Mouse (Mus musculus) lung, postnatal 36 days (tissue): Measurements from ENCODE around the gene C77080.
A peak's percentile ranks its signal among the peaks of the same experiment; 100 is the strongest.

Experiments used
- DNase-seq: peaks from one replicate; pipeline ENCODE4 v3.0.0; 2022; ENCODE audit warnings: mixed read lengths

C77080 gene

GRCm38 (mm10) chr4:129237843-129238441, 23.3 kb downstream of the C77080 start:
- no peak for DNase-seq

- peak; percentile 34 for DNase-seq
These were observed 24.9 kb downstream of the C77080 start for GRCm38 (mm10) chr4:129236236-129236813.

- no peak for DNase-seq
These were observed 26.1 kb downstream of the C77080 start for GRCm38 (mm10) chr4:129235147-129235546.

- peak; percentile 70 for DNase-seq
These were observed 26.7 kb downstream of the C77080 start for GRCm38 (mm10) chr4:129234488-129234887.

DNA sequence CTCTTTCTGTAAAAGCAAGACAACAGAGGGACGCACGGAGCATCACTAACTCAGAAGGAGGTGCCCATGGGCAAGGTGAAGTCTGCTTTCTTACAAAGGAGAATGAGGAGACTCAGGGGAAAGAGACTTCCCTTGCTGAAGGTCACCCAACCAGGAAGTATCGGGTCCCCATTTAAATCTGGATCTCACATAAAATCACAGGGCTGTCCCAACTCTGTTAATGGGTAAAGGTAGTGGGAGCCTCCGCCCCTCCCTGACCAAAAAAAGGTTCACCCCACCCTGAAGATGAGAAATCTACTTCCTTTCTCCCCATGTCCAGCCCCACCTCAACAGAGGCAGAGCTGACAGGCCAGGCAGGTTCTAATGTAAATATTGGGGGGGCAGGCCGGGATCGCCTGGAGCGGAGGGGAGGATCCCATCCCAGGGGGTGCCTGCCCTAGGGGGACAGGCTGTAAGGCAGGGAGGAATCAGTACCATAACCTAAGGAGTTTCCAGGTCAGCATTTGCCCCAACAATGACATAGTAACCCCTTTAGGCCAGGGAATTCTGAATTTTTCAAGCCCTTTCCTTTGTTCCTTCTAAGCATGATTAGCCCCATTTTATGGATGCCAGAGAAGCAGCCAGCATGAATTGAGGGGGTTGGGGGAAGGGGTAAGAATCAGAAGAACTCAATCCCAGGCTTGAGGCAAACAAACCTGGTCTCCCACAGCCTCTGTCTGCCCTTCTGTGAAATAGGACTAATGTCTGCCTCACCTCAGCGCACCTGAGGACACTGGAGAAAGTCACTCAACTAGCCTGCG, 28.4 kb downstream of the C77080 start:
- DNase-seq: no peak

DNA sequence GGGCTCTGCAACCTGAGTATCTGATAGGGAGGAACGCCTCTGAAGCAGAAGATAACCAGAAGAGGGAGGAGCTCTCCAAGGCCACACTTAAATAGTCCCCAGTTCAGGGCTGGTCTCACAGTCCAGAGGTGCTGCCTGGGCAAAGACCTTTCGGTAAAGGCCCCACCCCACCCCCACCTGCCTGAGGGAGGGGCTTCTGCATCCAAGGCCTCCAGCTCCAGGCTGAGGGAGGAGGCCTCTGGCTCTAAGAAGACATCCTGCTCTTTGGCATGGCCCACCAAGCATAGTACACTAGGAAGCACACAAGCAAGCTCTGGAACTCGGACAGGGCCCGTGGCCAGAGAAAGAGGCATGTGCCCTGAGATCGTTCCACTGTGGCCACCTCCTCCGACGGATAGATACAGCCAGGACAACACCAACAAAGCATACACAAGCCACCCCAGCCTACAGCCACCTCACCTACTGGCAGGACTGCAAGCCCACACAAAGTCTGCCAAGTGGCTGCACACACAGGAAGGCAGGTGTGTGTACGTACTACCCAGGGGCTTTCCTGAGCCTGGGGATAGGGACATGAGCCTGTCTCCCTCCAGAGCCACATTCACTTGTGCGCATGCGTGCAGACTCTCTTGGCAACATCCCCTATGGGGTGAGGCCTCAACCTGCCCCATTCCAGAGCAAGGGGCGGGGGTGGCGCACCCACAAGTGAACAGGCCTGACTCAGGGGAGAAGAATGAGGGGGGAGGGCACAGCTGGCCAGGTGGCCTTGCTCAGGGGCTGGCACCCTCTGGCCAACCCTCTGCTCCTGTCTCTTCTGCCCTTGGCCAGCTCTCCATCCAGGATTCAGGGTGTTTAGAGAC, 29.4 kb downstream of the C77080 start:
- DNase-seq: peak; percentile 82

DNA sequence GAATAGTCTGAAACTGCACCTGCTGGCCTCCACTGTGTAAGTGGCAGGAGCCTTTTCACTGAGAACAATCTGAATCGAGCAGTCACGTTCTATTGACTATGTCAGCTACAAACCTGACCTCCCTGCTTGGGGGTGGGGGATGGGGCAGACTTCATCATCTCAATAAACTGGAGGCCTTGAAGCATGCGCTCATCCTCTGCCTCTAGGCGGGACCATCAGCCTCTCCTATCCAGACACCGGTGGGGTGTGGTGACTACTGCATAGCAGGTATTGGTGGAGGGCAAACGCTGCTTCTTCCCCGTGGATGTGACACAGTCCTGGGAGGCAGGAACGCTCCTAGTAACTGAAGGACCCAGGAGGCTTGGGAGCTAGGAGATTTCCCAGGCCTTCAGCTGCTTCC, 30.3 kb downstream of the C77080 start:
- DNase-seq: no peak

DNA sequence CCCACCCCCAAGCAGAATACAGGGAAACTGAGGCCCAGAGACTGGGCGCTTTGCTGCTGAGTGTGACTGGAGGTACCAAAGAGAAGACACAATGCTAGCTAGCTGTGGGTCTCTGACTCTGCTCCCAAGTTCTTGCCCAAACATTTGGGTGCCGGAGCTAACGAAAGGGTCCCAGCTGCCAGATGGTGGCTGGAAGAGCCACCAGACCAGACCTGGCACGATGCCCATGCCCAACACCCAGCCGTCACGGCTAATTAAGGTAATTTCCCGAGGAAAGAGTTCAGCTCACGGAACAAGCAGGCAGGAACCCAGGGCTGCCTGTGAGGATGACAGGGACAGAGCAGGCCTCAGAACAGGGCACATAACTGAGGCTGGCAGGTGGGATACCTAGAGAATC, 33.2 kb downstream of the C77080 start:
- DNase-seq: no peak

- DNase-seq: no peak
These were observed 33.8 kb downstream of the C77080 start for GRCm38 (mm10) chr4:129227170-129227984.

DNA sequence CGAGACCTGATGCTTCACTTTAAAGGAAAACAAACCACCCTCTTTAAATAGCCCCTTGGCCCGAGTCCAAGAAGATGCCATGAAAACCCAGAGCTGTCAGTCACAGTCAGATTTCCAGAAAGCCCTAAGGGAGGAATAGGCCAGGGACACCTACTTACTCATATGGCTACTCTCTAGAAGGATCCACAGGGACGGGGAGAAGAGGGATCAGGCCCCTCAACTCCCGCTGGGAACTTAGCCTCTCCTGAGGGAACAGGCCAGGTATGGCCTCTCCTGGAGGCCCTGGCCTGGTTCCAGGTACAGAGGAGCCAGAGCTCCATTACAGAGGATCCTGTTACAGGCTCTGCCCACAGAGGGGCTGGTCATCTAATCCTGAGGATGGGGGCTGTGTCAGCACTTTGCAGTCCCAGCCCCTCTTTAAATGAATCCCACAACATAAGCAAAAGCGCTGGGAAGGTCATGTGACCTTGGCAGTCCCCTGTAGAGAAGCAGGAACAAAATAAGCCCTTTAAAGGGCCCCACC, 34.7 kb downstream of the C77080 start:
- peak; percentile 49 for DNase-seq

- no peak for DNase-seq
These were observed 35.9 kb downstream of the C77080 start for GRCm38 (mm10) chr4:129225315-129225714.

GRCm38 (mm10) chr4:129223421-129224281, 37.6 kb downstream of the C77080 start:
- DNase-seq: no peak

- no peak for DNase-seq
These were observed 38.9 kb downstream of the C77080 start for GRCm38 (mm10) chr4:129222019-129222925.

- no peak for DNase-seq
These were observed 39.9 kb downstream of the C77080 start for GRCm38 (mm10) chr4:129221097-129222010.

- no peak for DNase-seq
These were observed 40.7 kb downstream of the C77080 start for GRCm38 (mm10) chr4:129220376-129221089.

DNA sequence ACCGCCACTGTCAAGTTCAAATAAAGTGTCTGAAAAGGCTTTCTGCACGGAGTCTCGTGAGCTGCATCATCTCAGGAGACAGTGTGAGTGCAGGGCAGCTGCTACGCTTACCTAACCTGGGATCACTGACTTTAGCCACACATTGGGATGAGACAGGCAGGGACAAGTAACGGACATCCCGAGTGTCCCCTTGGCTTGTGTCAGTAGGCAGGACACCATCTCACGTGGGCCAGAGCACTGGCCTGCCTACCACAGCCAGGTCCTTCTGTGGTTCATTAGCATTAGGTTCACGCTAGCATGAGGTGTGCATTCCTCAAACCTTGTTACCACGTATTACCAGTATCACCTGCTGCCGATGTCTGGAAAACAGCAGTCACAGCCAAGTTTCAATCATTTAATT, 42.0 kb downstream of the C77080 start:
- DNase-seq: no peak

GRCm38 (mm10) chr4:129218569-129219175, 42.5 kb downstream of the C77080 start:
- no peak for DNase-seq

DNA sequence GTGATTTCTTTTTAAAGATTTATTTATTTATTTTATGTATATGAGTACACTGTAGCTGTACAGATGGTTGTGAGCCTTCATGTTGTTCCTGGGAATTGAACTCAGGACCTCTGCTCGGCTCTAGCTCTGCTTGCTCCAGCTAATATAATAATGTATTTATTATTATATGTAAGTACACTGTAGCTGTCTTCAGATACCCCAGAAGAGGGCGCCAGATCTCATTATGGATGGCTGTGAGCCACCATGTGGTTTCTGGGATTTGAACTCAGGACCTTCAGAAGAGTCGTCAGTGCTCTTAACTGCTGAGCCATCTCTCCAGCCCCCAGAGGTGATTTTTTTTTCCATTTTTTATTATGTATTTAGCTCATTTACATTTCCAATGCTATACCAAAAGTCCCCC, 48.7 kb downstream of the C77080 start:
- DNase-seq: peak; percentile 61
